Mouse (Mus musculus) embryonic facial prominence, embryonic 12.5 days (tissue): Measurements from ENCODE around the gene Irak1bp1. TPM values are rescaled to one million over a fixed set of nuclear protein-coding genes. Genes with fewer than 3 reads are reported as not detected.
A peak's percentile ranks its signal among the peaks of the same experiment; 100 is the strongest.

ENCODE experiments used
- ATAC-seq: fragments of 200-750 bp; cut with Nextera tagmentation; 2 replicates; pipeline ENCODE4 v1.8.0; 2017; ENCODE audit not compliant: insufficient number of reproducible peaks, insufficient read depth, low FRiP score, low TSS enrichment
- H3K27ac ChIP-seq: fragments of 300-500 bp; sonication (generic); 2 replicates; pipeline ENCODE4 v1.5.1; 2016; ENCODE audit warnings: mild to moderate bottlenecking
- H3K27me3 ChIP-seq: fragments of 300-500 bp; sonication (generic); 2 replicates; pipeline ENCODE4 v1.6.1; 2016; ENCODE audit warnings: mild to moderate bottlenecking, moderate library complexity
- H3K36me3 ChIP-seq: fragments of 300-500 bp; sonication (generic); 2 replicates; pipeline ENCODE4 v1.6.1; 2016; ENCODE audit warnings: mild to moderate bottlenecking
- H3K4me1 ChIP-seq: fragments of 300-500 bp; sonication (generic); 2 replicates; pipeline ENCODE4 v1.6.1; 2016
- H3K4me2 ChIP-seq: fragments of 300-500 bp; sonication (generic); replicated peaks from 2 replicates; pipeline ENCODE4 v1.6.1; 2016; ENCODE audit warnings: mild to moderate bottlenecking, moderate library complexity
- H3K4me3 ChIP-seq: fragments of 300-500 bp; sonication (generic); 2 replicates; pipeline ENCODE4 v1.5.1; 2016; ENCODE audit warnings: mild to moderate bottlenecking
- H3K9ac ChIP-seq: fragments of 300-500 bp; sonication (generic); 2 replicates; pipeline ENCODE4 v1.6.1; 2016; ENCODE audit warnings: mild to moderate bottlenecking, moderate library complexity
- H3K9me3 ChIP-seq: fragments of 300-500 bp; sonication (generic); 2 replicates; pipeline ENCODE4 v1.6.1; 2016; ENCODE audit warnings: mild to moderate bottlenecking, moderate library complexity
- WGBS: fragments of 180-500 bp; shearing (Covaris S2); methylation state at CpG from one replicate; pipeline ENCODE4 v1.1.7; 2016; 5-methylcytosine and 5-hydroxymethylcytosine counted together
- polyA plus RNA-seq: library from polyadenylated mRNA; unstranded; fragments of >200 nt; fragmentation: Nextera tagmentation; extraction: Ambion mirVana; gene quantifications from 2 replicates; pipeline ENCODE4 v1.2.1, GENCODE M21; 2016

Irak1bp1 gene
- polyA plus RNA-seq, 1 experiment from 2014 or later = 27.0 TPM

DNA sequence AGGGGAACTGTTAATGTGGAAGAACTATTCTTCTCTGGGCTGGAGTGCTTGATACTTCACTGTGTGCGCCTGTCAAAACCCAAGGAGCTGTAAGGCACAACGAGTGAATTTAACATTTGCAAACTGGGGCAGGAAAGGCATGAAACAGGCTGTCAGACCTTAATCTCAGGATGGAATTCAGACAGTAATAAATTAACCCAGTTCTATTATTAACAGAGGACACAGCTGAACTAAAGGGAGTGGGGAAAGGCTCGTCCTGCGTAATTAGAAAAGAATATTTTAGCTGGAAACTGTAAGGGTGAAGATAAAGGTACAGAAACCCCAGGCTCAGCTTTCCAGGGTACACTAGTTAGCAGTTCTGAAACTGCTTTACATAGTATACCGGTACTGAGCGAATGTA is 6.6 kb downstream of the Irak1bp1 start:
- no peak overlapping the region for H3K27ac ChIP-seq
- H3K4me3 ChIP-seq = no peak overlapping the region
- peaks cover 9% of the 10 kb centered on the region for H3K36me3 ChIP-seq
- no peak overlapping the region for H3K4me2 ChIP-seq
- H3K27me3 ChIP-seq = no peaks in the 10 kb centered on the region
- H3K9me3 ChIP-seq = no peaks in the 10 kb centered on the region
- no peak overlapping the region for H3K9ac ChIP-seq
- no peaks in the 10 kb centered on the region for H3K4me1 ChIP-seq
- ATAC-seq = no peak
- WGBS = 85% methylated on average over 6 of the region's 6 CpGs

DNA sequence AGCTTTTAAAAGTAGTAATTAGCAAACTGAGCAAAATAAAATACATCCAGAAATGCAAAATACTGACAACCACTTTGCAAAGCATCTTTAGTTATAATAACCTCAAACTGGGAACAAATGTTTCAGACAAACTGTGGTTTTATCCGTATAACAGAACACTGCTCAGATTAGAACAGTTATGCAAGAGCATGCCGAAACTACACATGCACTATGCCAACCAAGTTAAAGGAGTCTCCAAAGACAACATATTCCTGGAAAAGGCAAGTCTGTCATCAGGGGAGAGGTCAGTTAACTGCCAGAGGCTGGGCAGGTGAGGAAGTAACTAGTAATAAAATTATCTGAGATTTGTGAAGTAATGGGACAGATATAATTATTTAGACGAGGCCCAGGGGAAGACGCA is 13.3 kb downstream of the Irak1bp1 start:
- no peaks in the 10 kb centered on the region for H3K27me3 ChIP-seq
- no peak overlapping the region for H3K4me3 ChIP-seq
- H3K4me1 ChIP-seq = no peaks in the 10 kb centered on the region
- 88% methylated on average over 4 of the region's 4 CpGs for WGBS
- H3K36me3 ChIP-seq = peaks cover 24% of the 10 kb centered on the region
- no peak overlapping the region for H3K27ac ChIP-seq
- ATAC-seq = no peak
- no peak overlapping the region for H3K9ac ChIP-seq
- H3K4me2 ChIP-seq = no peak overlapping the region
- no peaks in the 10 kb centered on the region for H3K9me3 ChIP-seq

DNA sequence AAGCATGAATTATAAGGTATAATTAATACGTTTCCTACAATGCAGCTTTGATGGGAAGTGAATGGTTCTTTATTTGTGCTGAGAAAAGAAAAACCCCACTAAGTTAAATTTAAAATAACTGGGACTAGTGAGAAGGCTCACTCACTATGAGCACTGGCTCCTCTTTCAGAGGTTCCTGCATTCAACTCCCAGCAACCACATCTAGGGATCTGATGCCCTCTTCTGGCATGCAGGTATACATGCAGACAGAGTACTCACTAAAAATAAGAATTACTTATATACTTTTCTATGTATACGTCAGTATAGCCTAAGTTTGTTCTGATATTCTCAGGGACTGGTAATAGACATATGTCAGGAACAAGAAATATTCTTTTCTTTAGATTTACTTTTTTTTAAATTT is 24.7 kb downstream of the Irak1bp1 start:
- H3K9ac ChIP-seq = no peak overlapping the region
- H3K4me1 ChIP-seq = no peaks in the 10 kb centered on the region
- ATAC-seq = no peak
- H3K27me3 ChIP-seq = no peaks in the 10 kb centered on the region
- no peaks in the 10 kb centered on the region for H3K9me3 ChIP-seq
- H3K4me2 ChIP-seq = no peak overlapping the region
- no peak overlapping the region for H3K27ac ChIP-seq
- 57% methylated on average over 2 of the region's 2 CpGs for WGBS
- H3K36me3 ChIP-seq = no peaks in the 10 kb centered on the region
- no peak overlapping the region for H3K4me3 ChIP-seq

DNA sequence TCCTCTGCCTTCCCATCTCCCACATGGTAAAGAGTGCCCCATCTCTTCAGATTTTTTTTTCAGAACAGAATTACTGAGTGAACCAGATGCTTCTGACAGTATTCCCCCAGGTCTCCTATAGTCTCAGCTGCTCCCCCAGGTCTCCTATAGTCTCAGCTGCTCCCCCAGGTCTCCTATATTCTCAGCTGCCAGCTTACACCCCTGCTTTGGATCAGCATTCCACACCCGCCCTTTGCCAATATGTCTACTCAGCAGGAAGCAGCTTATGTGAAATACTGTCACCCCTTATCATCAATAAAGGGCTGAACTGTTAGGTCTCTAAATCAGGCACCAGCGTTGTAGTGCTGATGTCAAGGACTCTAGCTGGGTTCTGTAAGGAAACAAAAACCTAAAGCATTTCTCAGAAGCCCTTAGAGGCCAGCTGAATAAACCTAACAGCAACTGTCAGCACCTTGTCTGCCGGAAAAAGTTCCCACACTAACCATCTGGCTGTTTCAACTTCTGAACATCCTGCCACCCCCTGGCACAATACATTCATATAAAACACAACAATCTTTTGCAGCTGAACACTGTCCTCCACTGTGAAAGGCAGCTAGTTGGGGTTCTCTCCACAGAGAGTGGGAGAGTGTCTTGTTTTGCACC is 25.8 kb downstream of the Irak1bp1 start:
- no peak overlapping the region for H3K4me3 ChIP-seq
- no peak overlapping the region for H3K9ac ChIP-seq
- H3K4me1 ChIP-seq = no peaks in the 10 kb centered on the region
- H3K9me3 ChIP-seq = no peaks in the 10 kb centered on the region
- H3K27me3 ChIP-seq = no peaks in the 10 kb centered on the region
- no peaks in the 10 kb centered on the region for H3K36me3 ChIP-seq
- H3K4me2 ChIP-seq = no peak overlapping the region
- H3K27ac ChIP-seq = no peak overlapping the region
- 39% methylated on average over 3 of the region's 3 CpGs for WGBS
- no peak for ATAC-seq

DNA sequence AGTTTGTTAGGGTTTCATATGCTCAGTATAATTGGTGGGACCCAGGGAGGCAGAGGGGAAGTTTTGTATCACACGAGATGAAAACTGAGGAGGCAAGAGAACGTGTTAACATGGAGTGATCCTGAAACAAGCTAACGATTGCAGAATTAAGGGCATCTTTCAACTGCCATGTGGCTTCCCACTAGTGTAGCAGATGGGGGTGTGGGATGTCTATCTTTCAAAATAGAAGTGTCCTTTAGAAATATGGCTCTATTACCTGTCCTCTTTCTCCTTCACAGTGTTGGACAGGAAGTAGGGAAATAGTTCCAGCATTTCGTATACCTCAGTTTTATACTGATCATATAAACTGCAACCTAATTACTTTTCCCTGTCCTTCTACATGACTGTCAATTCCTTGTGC is 26.9 kb downstream of the Irak1bp1 start:
- Histone ChIP-seq H3K9me3 (no peaks in the 10 kb centered on the region), H3K27me3 (no peaks in the 10 kb centered on the region), H3K4me3 (no peak overlapping the region), H3K9ac (no peak overlapping the region), H3K4me2 (no peak overlapping the region), H3K36me3 (no peaks in the 10 kb centered on the region), H3K27ac (no peak overlapping the region), H3K4me1 (no peaks in the 10 kb centered on the region)
- no peak for ATAC-seq
- WGBS = 72% methylated on average over 4 of the region's 4 CpGs

DNA sequence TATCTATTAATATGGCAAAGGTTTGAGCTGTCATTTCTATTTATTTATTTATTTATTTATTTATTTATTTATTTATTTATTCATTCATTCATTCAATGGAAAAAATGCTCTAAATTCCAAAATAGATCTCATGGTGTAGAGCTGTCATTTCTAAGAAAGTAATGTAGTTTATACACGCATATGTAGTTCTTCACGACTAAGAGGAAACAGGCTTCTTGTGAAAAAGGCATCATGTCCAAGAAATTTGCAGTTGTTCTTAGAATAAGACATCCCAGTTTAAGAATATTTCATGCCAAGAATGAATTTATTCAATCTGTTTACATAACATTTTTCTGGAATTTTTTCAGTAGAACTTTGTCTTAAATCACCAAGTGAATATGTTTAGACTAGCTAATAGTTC is 31.5 kb downstream of the Irak1bp1 start:
- Histone ChIP-seq H3K9me3 (no peaks in the 10 kb centered on the region), H3K36me3 (no peaks in the 10 kb centered on the region), H3K27ac (no peak overlapping the region), H3K9ac (no peak overlapping the region), H3K4me1 (no peaks in the 10 kb centered on the region), H3K27me3 (no peaks in the 10 kb centered on the region), H3K4me3 (no peak overlapping the region), H3K4me2 (no peak overlapping the region)
- 91% methylated on average over 2 of the region's 2 CpGs for WGBS
- no peak for ATAC-seq

DNA sequence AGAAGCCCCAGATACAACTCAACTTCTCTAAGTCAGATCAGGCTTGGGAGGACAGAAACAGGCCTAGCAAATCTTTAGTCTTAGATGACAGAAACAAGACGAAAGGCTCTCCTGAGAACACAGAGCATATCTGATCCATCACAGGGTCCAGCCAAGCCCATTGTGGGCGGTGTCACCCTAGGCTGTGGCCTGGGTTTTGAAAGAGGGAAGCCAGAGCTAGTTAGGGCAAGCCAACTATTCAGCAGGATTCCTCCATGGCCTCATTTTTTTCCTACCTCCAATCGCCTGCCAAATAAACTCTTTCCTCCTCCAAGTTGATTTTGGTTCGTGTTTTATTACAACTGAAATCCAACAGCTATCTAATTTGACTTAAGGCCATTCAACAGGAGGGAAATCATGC is 32.0 kb downstream of the Irak1bp1 start:
- no peaks in the 10 kb centered on the region for H3K9me3 ChIP-seq
- no peak overlapping the region for H3K4me3 ChIP-seq
- H3K36me3 ChIP-seq = no peaks in the 10 kb centered on the region
- no peak for ATAC-seq
- no peak overlapping the region for H3K4me2 ChIP-seq
- WGBS = 79% methylated on average over 4 of the region's 4 CpGs
- no peak overlapping the region for H3K9ac ChIP-seq
- no peak overlapping the region for H3K27ac ChIP-seq
- H3K27me3 ChIP-seq = no peaks in the 10 kb centered on the region
- H3K4me1 ChIP-seq = no peaks in the 10 kb centered on the region

DNA sequence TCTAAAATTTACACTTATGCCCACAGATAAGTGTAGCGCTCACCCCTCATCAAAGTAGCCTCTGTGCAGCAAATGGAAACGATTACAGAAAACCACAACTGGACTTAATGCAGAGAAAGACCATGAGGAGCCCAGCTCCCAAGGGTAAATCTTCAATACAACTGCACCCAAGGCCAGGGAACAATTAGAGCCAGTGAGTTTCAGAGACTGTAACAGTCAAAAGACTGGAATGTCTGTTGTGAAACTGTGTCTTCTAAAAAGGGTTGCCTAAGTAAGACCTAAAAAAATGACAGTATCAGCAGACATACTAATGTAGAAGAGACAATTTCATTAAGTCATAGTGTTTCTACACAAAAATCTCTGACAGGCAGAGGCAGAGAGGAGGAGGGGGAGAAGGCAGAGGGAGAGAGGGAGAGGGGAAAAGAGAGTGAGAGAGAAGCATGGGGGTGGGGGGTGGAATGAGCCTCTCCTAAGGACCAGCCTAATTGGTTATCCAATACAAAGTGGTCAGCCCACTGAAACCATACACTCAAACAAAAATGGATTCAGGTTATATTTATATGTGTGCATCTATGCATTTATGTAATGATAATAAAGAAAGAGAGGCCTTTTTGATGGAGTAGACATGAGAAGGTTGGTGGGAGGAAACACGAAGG is 32.6 kb downstream of the Irak1bp1 start:
- ATAC-seq = no peak
- 0 out of 2 replicates have a peak overlapping the region, but pooled peaks have one; percentile 36 for H3K27ac ChIP-seq
- no peak overlapping the region for H3K4me3 ChIP-seq
- H3K27me3 ChIP-seq = no peaks in the 10 kb centered on the region
- 75% methylated on average over 3 of the region's 3 CpGs for WGBS
- H3K9me3 ChIP-seq = no peaks in the 10 kb centered on the region
- no peaks in the 10 kb centered on the region for H3K4me1 ChIP-seq
- no peak overlapping the region for H3K4me2 ChIP-seq
- H3K9ac ChIP-seq = no peak overlapping the region
- no peaks in the 10 kb centered on the region for H3K36me3 ChIP-seq

DNA sequence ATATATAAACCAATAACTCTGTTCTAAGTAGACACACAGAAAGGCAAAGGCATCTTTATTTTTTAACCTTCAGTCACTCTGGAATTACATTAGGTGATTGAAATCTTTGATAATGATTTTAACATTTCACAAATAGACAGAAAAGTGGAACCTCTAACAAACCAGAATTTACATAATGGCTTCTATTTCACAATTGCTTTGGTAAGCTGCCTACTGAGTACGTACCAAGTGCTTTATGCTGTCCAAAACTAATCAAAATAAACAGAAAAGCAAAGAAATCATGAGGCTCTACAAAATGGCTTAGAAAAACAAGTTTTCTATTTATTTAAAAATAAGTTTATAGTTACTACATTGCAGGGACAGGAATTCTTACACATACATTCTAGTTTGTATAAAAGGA is 36.8 kb downstream of the Irak1bp1 start:
- 92% methylated on average over 1 of the region's 1 CpGs for WGBS
- Histone ChIP-seq H3K4me3 (no peak overlapping the region), H3K27ac (no peak overlapping the region), H3K4me2 (no peak overlapping the region), H3K9me3 (no peaks in the 10 kb centered on the region), H3K36me3 (peaks cover 7% of the 10 kb centered on the region), H3K9ac (no peak overlapping the region), H3K4me1 (no peaks in the 10 kb centered on the region), H3K27me3 (no peaks in the 10 kb centered on the region)
- ATAC-seq = no peak

DNA sequence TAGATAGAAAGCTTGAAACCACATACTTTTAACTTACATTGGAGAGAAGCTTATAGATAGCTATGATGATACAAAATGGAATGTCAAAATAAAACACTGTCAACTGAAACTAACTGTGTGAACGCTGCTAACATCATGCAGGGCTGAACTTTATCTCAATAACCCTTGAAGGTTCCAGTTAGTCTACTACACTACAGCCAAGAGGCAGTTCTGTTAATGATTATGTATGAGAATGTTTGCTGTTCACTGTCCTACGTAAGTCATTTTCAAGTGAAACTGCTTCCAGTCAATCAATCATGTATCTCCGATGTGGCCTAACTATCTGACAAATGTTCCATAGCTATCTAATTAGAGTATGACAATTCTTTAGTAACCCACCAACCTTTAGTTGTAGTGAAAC is 38.4 kb downstream of the Irak1bp1 start:
- H3K36me3 ChIP-seq = peaks cover 16% of the 10 kb centered on the region
- no peaks in the 10 kb centered on the region for H3K4me1 ChIP-seq
- no peaks in the 10 kb centered on the region for H3K27me3 ChIP-seq
- 86% methylated on average over 3 of the region's 3 CpGs for WGBS
- H3K4me2 ChIP-seq = no peak overlapping the region
- no peak overlapping the region for H3K9ac ChIP-seq
- ATAC-seq = no peak
- H3K27ac ChIP-seq = no peak overlapping the region
- H3K9me3 ChIP-seq = no peaks in the 10 kb centered on the region
- H3K4me3 ChIP-seq = no peak overlapping the region

DNA sequence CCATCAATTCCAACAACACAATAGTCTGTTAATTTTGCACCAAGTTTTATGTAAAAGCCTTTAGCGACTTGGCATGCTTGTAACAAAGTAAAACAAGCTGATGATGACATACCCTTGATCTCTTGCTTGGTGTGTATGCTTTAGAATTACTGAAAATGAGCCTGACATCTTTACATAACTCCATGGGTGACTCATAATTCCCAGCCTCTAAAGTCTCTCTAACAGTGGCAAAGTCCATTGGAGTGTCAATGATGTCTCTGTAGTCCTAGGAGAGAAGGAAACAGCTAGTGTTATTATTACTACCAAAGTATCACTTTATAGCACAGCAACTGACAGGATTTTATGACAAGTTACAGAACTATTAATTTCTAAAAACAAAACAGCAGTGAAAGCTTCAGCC is 47.7 kb downstream of the Irak1bp1 start:
- Histone ChIP-seq H3K4me3 (no peak overlapping the region), H3K4me1 (no peaks in the 10 kb centered on the region), H3K9ac (no peak overlapping the region), H3K36me3 (peaks cover 57% of the 10 kb centered on the region), H3K9me3 (no peaks in the 10 kb centered on the region), H3K27ac (no peak overlapping the region), H3K4me2 (no peak overlapping the region), H3K27me3 (no peaks in the 10 kb centered on the region)
- no peak for ATAC-seq
- WGBS = 91% methylated on average over 1 of the region's 1 CpGs

DNA sequence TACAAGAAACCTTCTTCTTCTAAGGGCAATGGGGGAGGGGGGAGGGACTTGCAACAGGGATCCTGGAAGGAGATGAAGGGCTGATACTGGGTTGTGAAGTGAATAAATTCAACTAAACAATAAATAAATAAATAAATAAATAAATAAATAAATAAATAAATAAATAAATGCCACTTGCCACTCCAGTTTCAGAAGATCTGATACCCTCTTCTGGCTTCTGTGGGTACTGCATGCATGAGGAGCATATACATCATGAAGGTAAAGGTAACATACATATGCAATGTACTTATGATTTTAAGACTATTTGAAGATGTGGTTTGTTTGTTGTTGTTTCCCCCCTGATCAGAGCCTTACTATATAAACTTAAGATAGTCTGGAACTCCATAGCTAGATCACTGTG is 54.8 kb downstream of the Irak1bp1 start:
- H3K4me1 ChIP-seq = no peaks in the 10 kb centered on the region
- no peaks in the 10 kb centered on the region for H3K27me3 ChIP-seq
- peaks cover 55% of the 10 kb centered on the region for H3K36me3 ChIP-seq
- ATAC-seq = no peak
- H3K27ac ChIP-seq = no peak overlapping the region
- H3K4me2 ChIP-seq = no peak overlapping the region
- H3K9me3 ChIP-seq = no peaks in the 10 kb centered on the region
- H3K4me3 ChIP-seq = no peak overlapping the region
- no peak overlapping the region for H3K9ac ChIP-seq
